Mouse (Mus musculus) C2C12 (cell line): ENCODE results near the gene Pygo2.

ENCODE experiments used
- CEBPB ChIP-seq: IDR thresholded peaks from one replicate; pipeline ENCODE4 v1.6.1; 2011; ENCODE audit warnings: low read depth, mild to moderate bottlenecking, control low read depth, moderate library complexity
- CTCF ChIP-seq: IDR thresholded peaks from one replicate; pipeline ENCODE4 v1.5.1; 2011; ENCODE audit not compliant: control insufficient read depth, insufficient read depth, insufficient read length
- MAX ChIP-seq: IDR thresholded peaks from one replicate; pipeline ENCODE4 v1.6.1; 2011; ENCODE audit warnings: mild to moderate bottlenecking, control low read depth
- MYOD1 ChIP-seq: IDR thresholded peaks from one replicate; pipeline ENCODE4 v1.6.1; 2011; ENCODE audit warnings: low read depth; ENCODE audit not compliant: control insufficient read depth, insufficient read length
- MYOG ChIP-seq: IDR thresholded peaks from one replicate; pipeline ENCODE4 v1.6.1; 2011; ENCODE audit not compliant: control insufficient read depth, insufficient read length; ENCODE audit errors: extremely low read depth

DNA sequence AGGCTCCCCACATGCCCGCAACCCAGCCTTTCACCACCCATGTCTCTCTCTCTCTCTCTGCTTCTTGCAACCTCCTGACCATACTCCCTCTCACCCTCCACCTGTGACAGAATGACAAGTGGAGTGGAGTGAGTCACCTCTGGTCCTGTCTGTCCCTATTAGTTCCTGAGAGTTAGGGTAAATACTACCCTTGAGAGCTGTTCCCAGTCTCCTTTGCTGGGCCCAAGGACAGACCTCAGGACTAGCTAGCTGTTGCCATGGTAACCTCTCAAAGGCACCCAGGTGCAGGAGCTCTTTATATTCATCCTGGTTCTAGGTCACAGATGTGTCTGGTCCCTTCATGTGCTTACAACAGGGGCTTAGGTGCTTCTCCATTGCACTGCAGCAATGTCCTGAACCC is 21.9 kb downstream of the Pygo2 start:
- TF ChIP-seq CTCF, result no peak
- no peak for TF ChIP-seq MAX
- TF ChIP-seq MYOD1, result no peak
- TF ChIP-seq CEBPB, result no peak
- no peak for TF ChIP-seq MYOG
